Mouse (Mus musculus): Measurements from ENCODE around the gene Cxcl12.

GRCm38 (mm10) chr6:117190453-117190852 is 22.1 kb downstream of the Cxcl12 start:
- no peak for TF ChIP-seq CTCF (IDR thresholded peaks at IDR 0.05; ENCODE audit: insufficient read depth, low read depth, low read length)
- TF ChIP-seq POLR2A (IDR thresholded peaks at IDR 0.05; ENCODE audit: insufficient read depth, low read depth, low read length), result no peak
